Mouse (Mus musculus) forebrain, embryonic 13.5 days (tissue): ENCODE data around the gene Slc16a7. TPM values are rescaled to one million over a fixed set of nuclear protein-coding genes. Genes with fewer than 3 reads are reported as not detected.

ENCODE experiments used
- ATAC-seq: fragments of 200-750 bp; cut with Nextera tagmentation; 2 replicates; pipeline ENCODE4 v1.8.0; 2017
- H3K27ac ChIP-seq: fragments of 300-500 bp; sonication (generic); 2 replicates; pipeline ENCODE4 v1.5.1; 2015; ENCODE audit warnings: inconsistent platforms, mild to moderate bottlenecking, moderate library complexity
- H3K27me3 ChIP-seq: fragments of 300-500 bp; sonication (generic); 2 replicates; pipeline ENCODE4 v1.6.1; 2015; ENCODE audit warnings: mild to moderate bottlenecking, inconsistent platforms
- H3K36me3 ChIP-seq: fragments of 300-500 bp; sonication (generic); 2 replicates; pipeline ENCODE4 v1.6.1; 2015; ENCODE audit warnings: mild to moderate bottlenecking, inconsistent platforms; ENCODE audit not compliant: poor library complexity, severe bottlenecking
- H3K4me1 ChIP-seq: fragments of 300-500 bp; sonication (generic); 2 replicates; pipeline ENCODE4 v1.6.1; 2015; ENCODE audit warnings: inconsistent platforms
- H3K4me2 ChIP-seq: fragments of 300-500 bp; sonication (generic); 2 replicates; pipeline ENCODE4 v1.6.1; 2015; ENCODE audit warnings: inconsistent platforms, mild to moderate bottlenecking, moderate library complexity
- H3K4me3 ChIP-seq: fragments of 300-500 bp; sonication (generic); 2 replicates; pipeline ENCODE4 v1.5.1; 2015; ENCODE audit warnings: mild to moderate bottlenecking, inconsistent platforms
- H3K9ac ChIP-seq: fragments of 300-500 bp; sonication (generic); 2 replicates; pipeline ENCODE4 v1.6.1; 2015; ENCODE audit warnings: mild to moderate bottlenecking, inconsistent platforms
- H3K9me3 ChIP-seq: fragments of 300-500 bp; sonication (generic); replicated peaks from 2 replicates; pipeline ENCODE4 v1.6.1; 2016; ENCODE audit warnings: inconsistent platforms
- WGBS: fragments of 180-500 bp; shearing (Covaris S2); methylation state at CpG from one replicate; pipeline ENCODE4 v1.1.7; 2015; 5-methylcytosine and 5-hydroxymethylcytosine counted together
- polyA plus RNA-seq: library from polyadenylated mRNA; unstranded; fragments of >200 nt; fragmentation: Nextera tagmentation; extraction: Ambion mirVana; gene quantifications from 2 replicates; pipeline ENCODE4 v1.2.1, GENCODE M21; 2015

Gene Slc16a7
- polyA plus RNA-seq, 1 experiment from 2014 or later = 2.6 TPM

DNA sequence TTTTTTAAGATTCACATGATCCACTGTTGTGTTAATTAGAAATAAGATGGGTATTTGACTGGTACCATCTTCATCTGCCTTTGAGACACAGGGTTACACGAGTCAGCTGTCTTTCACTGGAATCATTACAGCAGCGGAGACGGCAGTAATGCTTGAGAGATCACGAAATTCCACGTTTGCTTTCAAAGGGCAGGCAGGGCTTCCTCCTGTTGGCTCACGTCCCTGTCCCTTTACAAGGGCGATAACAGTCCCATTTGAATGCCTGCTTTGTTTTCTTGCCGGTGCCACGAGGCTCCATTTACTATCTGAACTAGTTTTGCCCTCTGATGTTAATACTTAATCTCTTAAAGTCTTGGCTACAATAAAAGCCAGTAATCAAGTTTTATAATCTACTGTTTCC, 123.4 kb downstream of the Slc16a7 start:
- Histone ChIP-seq H3K27me3 (no peaks in the 10 kb centered on the region), H3K4me1 (peaks cover 4% of the 10 kb centered on the region; the same call in 1 of the 2 replicates), H3K9me3 (no peaks in the 10 kb centered on the region), H3K4me3 (no peak overlapping the region), H3K4me2 (peak overlapping the region; percentile 15; the same call in 1 of the 2 replicates), H3K27ac (no peak overlapping the region), H3K36me3 (no peaks in the 10 kb centered on the region), H3K9ac (no peak overlapping the region)
- ATAC-seq = no peak
- WGBS = 23% methylated on average over 9 of the region's 9 CpGs

DNA sequence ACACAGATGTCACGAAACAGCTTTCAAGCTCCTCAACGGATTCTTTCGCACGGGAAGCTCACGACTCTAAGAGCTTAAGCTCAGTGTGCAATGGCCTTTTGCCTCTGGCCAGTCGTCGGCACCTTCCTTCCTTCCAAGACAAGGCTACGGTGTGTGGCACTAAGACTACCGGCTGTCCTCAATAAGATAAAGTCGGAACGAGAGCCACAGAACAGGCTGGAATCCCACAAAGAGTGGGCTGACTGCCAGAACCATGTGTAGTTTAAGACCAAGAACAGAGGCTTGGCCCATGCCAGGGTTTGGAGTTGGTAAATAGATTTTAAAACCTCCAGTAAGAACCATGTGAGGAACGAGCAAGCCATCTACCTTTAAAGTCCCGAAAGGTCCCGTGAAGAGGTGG, 123.8 kb downstream of the Slc16a7 start:
- peak; percentile 53; the same call in 1 of the 2 replicates for ATAC-seq
- no peak overlapping the region for H3K9ac ChIP-seq
- no peaks in the 10 kb centered on the region for H3K27me3 ChIP-seq
- no peak overlapping the region for H3K4me3 ChIP-seq
- H3K9me3 ChIP-seq = no peaks in the 10 kb centered on the region
- 74% methylated on average over 14 of the region's 14 CpGs for WGBS
- H3K4me1 ChIP-seq = peaks cover 4% of the 10 kb centered on the region; the same call in 1 of the 2 replicates
- H3K27ac ChIP-seq = no peak overlapping the region
- H3K4me2 ChIP-seq = no peak overlapping the region; the same call in 1 of the 2 replicates
- no peaks in the 10 kb centered on the region for H3K36me3 ChIP-seq

DNA sequence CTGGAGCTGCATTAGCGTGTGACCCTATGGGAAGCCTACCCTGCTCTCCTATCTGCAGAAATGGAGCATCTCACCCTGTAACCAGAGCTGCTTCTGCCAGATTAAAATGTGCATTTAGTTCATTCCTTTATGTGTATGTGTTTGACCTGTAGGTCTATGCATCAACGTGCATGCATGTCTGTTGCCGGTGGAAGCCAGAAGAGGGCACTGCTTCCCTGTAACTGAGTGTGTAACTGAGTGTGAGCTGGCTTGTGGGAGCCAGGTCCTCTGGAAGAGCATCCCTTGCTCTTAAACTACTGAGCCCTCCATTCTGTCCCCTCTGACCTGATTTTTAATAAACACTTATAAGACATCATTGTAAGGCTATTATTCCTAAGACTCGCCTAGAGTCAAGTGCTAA, 124.3 kb downstream of the Slc16a7 start:
- 62% methylated on average over 4 of the region's 4 CpGs for WGBS
- H3K9me3 ChIP-seq = no peaks in the 10 kb centered on the region
- no peak overlapping the region for H3K9ac ChIP-seq
- H3K4me3 ChIP-seq = no peak overlapping the region
- H3K27me3 ChIP-seq = no peaks in the 10 kb centered on the region
- ATAC-seq = peak; percentile 91
- H3K4me1 ChIP-seq = peaks cover 4% of the 10 kb centered on the region; the same call in 1 of the 2 replicates
- no peak overlapping the region for H3K4me2 ChIP-seq
- H3K36me3 ChIP-seq = no peaks in the 10 kb centered on the region
- no peak overlapping the region for H3K27ac ChIP-seq

DNA sequence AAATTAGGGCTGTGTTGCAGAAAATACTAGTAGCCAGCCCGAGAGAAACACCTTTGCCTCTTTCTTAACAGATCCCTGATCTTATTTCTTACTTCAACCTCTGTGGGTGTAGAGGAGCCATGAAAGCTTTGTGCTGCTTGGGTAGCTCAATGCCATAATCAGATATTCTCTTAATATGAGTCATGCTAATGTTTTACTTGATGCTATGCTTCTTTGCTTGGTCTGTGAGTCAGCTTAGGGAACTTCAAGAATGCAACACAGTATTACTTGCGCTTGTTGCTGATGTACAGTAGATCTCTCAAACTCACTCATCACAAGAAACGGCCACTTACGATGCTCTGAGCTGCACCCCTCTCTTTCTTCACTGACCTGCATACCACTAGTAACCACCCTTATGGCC, 133.4 kb downstream of the Slc16a7 start:
- H3K36me3 ChIP-seq = no peaks in the 10 kb centered on the region
- no peak overlapping the region for H3K4me3 ChIP-seq
- H3K9ac ChIP-seq = no peak overlapping the region
- WGBS = 95% methylated on average over 4 of the region's 4 CpGs
- H3K4me2 ChIP-seq = no peak overlapping the region
- no peaks in the 10 kb centered on the region for H3K4me1 ChIP-seq
- H3K27me3 ChIP-seq = no peaks in the 10 kb centered on the region
- no peak for ATAC-seq
- H3K9me3 ChIP-seq = no peaks in the 10 kb centered on the region
- no peak overlapping the region for H3K27ac ChIP-seq

DNA sequence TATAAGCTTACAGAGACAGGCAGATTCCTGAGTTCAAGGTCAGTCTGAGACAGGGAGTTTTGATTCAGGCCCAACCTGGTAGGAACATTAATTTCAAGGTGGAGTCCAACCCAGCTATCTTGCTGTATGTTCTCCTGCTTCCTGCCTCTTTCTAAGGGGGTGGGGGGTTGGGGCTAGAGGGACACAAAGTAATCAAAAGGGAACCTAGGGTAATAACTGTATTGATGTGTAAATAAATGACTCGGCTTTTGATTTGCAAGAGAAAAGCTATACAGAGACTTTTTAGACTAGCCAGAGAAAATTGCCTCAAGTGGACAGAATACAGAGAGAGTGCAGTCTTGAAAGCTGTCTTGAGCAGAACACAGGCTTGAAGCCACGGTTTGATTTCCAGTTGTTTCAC, 174.7 kb downstream of the Slc16a7 start:
- no peaks in the 10 kb centered on the region for H3K9me3 ChIP-seq
- no peak overlapping the region for H3K27ac ChIP-seq
- no peak overlapping the region for H3K4me2 ChIP-seq
- no peak overlapping the region for H3K9ac ChIP-seq
- 50% methylated on average over 2 of the region's 2 CpGs for WGBS
- H3K4me1 ChIP-seq = no peaks in the 10 kb centered on the region
- ATAC-seq = no peak
- H3K4me3 ChIP-seq = no peak overlapping the region
- H3K36me3 ChIP-seq = no peaks in the 10 kb centered on the region
- no peaks in the 10 kb centered on the region for H3K27me3 ChIP-seq

DNA sequence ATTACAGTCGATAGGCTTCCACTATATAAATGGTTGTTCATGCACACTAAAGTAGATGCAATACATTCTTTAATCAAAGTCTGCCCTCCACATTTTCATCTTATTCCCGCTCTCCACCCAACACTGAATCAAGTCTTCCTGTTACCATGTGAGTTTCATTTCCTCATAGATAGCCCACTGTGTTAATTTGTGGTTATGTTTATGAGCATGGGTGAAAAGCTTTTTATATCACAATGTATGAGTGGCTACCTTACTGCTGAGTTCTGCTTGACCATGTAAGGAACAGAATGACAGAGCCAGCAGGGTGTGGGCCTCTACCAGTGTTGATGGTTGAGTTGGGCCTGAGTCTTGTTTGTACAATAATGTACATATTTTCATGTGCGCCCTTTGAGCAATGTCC, 175.5 kb downstream of the Slc16a7 start:
- H3K9ac ChIP-seq = no peak overlapping the region
- no peak overlapping the region for H3K4me2 ChIP-seq
- no peaks in the 10 kb centered on the region for H3K36me3 ChIP-seq
- WGBS = 93% methylated on average over 3 of the region's 3 CpGs
- no peaks in the 10 kb centered on the region for H3K27me3 ChIP-seq
- H3K9me3 ChIP-seq = no peaks in the 10 kb centered on the region
- no peak for ATAC-seq
- no peak overlapping the region for H3K4me3 ChIP-seq
- H3K4me1 ChIP-seq = no peaks in the 10 kb centered on the region
- no peak overlapping the region for H3K27ac ChIP-seq

DNA sequence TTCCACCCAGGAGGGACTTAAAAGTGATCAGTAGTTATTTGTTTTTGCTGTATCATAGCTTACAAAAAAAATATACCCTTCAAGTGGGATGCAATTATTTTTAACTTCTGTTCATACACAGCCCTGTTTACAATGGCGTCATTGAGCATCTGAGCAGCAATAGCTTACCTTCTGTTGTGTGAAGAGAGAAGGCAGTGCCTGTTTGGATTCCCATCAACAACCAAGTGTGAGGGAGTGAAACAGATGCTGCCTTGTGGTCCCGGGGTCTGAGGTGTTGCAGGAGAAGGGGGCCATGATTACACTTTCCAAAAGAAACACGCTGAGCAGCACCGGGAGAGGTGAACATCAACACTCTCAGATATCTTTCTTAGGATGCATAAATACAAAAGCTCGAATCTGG, 201.7 kb downstream of the Slc16a7 start:
- 75% methylated on average over 5 of the region's 5 CpGs for WGBS
- Histone ChIP-seq H3K4me2 (no peak overlapping the region), H3K4me3 (no peak overlapping the region), H3K36me3 (no peaks in the 10 kb centered on the region), H3K9ac (no peak overlapping the region), H3K27ac (peak overlapping the region; percentile 6; the same call in 1 of the 2 replicates), H3K9me3 (no peaks in the 10 kb centered on the region), H3K4me1 (no peaks in the 10 kb centered on the region), H3K27me3 (no peaks in the 10 kb centered on the region)
- ATAC-seq = 0 out of 2 replicates have a peak, but pooled peaks have one; percentile 70

DNA sequence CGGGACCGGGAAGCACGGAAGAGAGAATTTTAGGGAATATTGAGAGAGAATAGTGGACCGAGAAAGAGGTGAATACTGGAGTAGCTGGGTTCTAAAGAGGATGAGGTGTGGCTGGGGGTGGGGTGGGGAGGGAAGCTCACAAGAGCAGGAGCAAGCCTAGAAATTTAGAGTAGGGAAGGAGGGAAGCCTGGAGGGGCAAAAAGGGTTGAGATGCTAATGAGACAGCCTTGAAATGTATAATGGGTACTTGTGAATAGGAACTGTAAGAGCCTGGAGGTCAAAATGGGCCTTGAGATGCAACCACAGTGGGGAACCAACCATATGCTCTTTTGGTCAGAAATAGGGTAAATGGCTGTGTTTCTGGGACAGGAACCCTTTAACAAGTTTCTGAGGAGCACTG, 203.9 kb downstream of the Slc16a7 start:
- 95% methylated on average over 4 of the region's 4 CpGs for WGBS
- Histone ChIP-seq H3K9me3 (no peaks in the 10 kb centered on the region), H3K4me1 (no peaks in the 10 kb centered on the region), H3K4me2 (no peak overlapping the region), H3K4me3 (no peak overlapping the region), H3K27ac (no peak overlapping the region), H3K36me3 (no peaks in the 10 kb centered on the region), H3K9ac (no peak overlapping the region), H3K27me3 (no peaks in the 10 kb centered on the region)
- no peak for ATAC-seq

DNA sequence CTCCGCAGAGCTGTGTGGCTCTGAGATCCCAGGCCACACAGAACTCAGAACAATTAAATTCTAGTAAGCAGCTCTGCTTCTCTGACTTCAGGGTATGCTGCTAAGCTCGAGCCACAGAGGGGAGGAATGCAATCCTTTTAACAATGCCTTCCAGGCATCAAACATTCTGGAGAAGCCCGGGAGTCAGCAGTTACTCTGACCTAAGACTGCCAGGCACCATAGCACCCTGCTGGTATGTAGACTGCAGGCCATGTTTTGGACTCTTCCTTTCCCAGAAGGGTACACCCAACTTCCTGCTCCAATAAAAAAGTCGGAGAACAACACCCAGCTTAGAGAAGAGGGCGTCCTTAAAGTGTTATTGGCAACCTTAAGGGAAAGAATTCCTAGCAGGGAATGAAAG, 205.1 kb downstream of the Slc16a7 start:
- Histone ChIP-seq H3K9ac (no peak overlapping the region), H3K27ac (no peak overlapping the region), H3K4me3 (no peak overlapping the region), H3K9me3 (no peaks in the 10 kb centered on the region), H3K36me3 (no peaks in the 10 kb centered on the region), H3K27me3 (no peaks in the 10 kb centered on the region), H3K4me1 (no peaks in the 10 kb centered on the region), H3K4me2 (no peak overlapping the region)
- WGBS = 33% methylated on average over 5 of the region's 5 CpGs
- no peak for ATAC-seq

DNA sequence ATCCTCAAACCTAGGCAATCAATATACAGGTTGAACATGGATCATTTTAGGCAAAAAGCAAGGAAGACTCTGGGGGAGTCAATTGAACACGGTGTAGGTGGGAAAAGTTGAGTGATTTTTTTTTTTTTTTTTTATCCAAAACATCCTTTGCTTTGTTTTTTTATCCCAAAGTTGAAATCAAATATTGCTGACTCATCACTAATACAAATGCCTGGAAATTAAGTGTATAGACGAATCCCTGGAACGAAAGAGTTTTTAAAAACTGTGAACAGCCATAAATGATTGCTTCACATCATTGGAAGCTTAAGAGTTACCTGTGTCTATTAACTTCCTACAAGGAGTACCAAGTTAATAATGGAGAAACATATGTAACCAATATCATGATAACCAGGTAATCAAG, 206.7 kb downstream of the Slc16a7 start:
- 92% methylated on average over 3 of the region's 3 CpGs for WGBS
- Histone ChIP-seq H3K27me3 (no peaks in the 10 kb centered on the region), H3K4me1 (no peaks in the 10 kb centered on the region), H3K4me3 (no peak overlapping the region), H3K36me3 (no peaks in the 10 kb centered on the region), H3K4me2 (no peak overlapping the region), H3K27ac (no peak overlapping the region), H3K9ac (no peak overlapping the region), H3K9me3 (no peaks in the 10 kb centered on the region)
- no peak for ATAC-seq

DNA sequence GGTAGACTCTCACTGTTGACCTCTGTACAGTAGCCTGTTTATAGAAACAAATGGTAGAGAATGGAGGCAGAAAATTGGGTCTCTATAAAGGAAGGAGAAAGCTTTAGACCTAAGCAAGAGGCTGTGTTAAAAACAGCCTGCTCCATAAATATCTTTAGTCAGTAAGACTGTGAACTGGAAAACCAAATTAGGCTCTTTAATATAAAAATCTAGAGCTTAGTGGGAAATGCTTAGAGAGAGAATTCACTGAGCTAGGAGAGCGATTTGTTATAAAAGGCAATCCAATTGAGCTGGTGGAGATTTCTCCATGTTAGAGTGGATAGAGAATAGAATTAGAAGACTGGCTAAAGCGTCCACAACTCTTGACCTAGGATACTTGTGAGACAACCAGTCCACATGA, 211.5 kb downstream of the Slc16a7 start:
- no peak overlapping the region for H3K4me3 ChIP-seq
- H3K4me2 ChIP-seq = no peak overlapping the region
- H3K36me3 ChIP-seq = no peaks in the 10 kb centered on the region
- H3K27ac ChIP-seq = no peak overlapping the region
- H3K4me1 ChIP-seq = no peaks in the 10 kb centered on the region
- H3K27me3 ChIP-seq = no peaks in the 10 kb centered on the region
- WGBS = 84% methylated on average over 2 of the region's 2 CpGs
- H3K9me3 ChIP-seq = no peaks in the 10 kb centered on the region
- no peak overlapping the region for H3K9ac ChIP-seq
- no peak for ATAC-seq

DNA sequence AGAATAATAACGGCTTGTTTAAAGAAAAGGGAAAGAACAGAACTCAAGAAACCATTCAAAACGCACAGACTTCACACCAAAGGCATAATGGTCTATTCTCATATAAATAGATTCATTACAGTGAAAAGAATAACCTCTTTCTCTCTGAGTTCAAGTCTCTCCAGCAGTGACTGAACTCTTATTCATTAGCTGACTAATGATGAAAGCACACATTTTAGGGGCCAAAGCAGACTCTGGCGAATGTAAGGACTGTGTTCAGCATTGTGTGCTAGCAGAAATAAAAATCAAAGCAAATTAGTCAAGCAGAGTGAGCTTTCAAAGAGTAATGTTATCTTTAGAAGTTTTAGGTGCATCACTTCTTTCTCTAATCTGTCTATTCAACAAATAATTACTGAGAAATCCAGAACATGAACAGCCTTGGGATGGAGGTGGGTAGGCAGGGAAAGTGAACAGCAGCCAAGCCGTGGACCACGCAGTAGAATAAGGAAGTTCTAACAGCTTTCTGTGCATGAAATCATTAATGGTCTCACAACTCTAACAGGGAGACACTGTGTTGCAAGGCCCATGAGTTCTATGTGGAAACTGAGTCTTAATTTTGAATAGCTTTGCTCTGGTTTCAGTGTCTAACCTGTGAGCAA, 214.1 kb downstream of the Slc16a7 start:
- 3% methylated on average over 5 of the region's 5 CpGs for WGBS
- H3K9ac ChIP-seq = no peak overlapping the region
- ATAC-seq = peak; percentile 83; the same call in 1 of the 2 replicates

DNA sequence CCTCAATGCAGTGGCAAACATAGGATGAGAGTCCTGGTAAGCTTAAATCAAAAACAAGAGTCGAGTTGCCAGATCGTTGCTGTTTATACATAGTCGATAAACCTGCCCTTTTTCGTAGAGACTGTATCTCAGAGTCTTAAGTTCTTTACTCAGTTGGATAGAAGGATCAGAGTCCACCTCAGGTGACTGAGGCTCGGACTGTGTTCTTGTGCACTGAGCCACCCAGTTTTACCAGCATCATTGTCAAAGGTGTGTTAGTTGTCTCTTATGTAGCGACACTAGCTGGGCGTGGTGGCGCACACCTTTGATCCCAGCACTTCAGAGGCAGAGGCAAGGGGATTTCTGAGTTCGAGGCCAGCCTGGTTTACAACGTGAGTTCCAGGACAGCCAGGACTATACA, 217.6 kb downstream of the Slc16a7 start:
- H3K4me3 ChIP-seq = no peak overlapping the region
- no peaks in the 10 kb centered on the region for H3K4me1 ChIP-seq
- H3K27ac ChIP-seq = no peak overlapping the region
- H3K27me3 ChIP-seq = no peaks in the 10 kb centered on the region
- WGBS = 89% methylated on average over 10 of the region's 10 CpGs
- no peaks in the 10 kb centered on the region for H3K9me3 ChIP-seq
- no peaks in the 10 kb centered on the region for H3K36me3 ChIP-seq
- ATAC-seq = no peak
- no peak overlapping the region for H3K9ac ChIP-seq
- H3K4me2 ChIP-seq = no peak overlapping the region

More for the DNA sequence above, 214.1 kb downstream of the Slc16a7 start:
- no peaks in the 10 kb centered on the region for H3K27me3 ChIP-seq
- H3K4me3 ChIP-seq = no peak overlapping the region
- H3K4me1 ChIP-seq = no peaks in the 10 kb centered on the region
- H3K36me3 ChIP-seq = no peaks in the 10 kb centered on the region
- H3K4me2 ChIP-seq = no peak overlapping the region
- H3K9me3 ChIP-seq = no peaks in the 10 kb centered on the region
- H3K27ac ChIP-seq = no peak overlapping the region
